22 mouse cellular contexts compared by ENCODE assay signal in genomic region chr4:154590910-154591309, GRCm38 (mm10). TPM values are rescaled to one million over a fixed set of nuclear protein-coding genes. Genes with fewer than 3 reads are reported as not detected.
DNase-seq lines count a peak whose midpoint lies in the region; ATAC-seq lines count a peak whose summit lies in the region.
"Had no signal": no experiment of that assay in that cellular context is flagged by ENCODE, and none has a peak within 500 bp of the region (broad histone marks: within the 10 kb centered on the region; RNA-seq: fewer than 3 reads in every experiment).

No protein-coding gene starts in this region.

- no peak for DNase-seq in forebrain, embryonic 10.5 days (ENCODE audit: extremely low spot score, low spot score)
- DNase-seq in forebrain, embryonic 14.5 days (ENCODE audit: low spot score): no peak
- DNase-seq in midbrain, embryonic 11.5 days (ENCODE audit: low spot score, missing footprints): no peak
- DNase-seq in embryonic facial prominence, embryonic 14.5 days (ENCODE audit: low spot score): no peak
- no peak for DNase-seq in testis, postnatal 14 days (ENCODE audit: low spot score)
- DNase-seq: adrenal gland, postnatal 10 days; cerebellum, adult 11-12 months; cerebellum, adult 9-10 months; cerebellum, postnatal 25 days; gastrocnemius, adult 2 months; gastrocnemius, postnatal 25 days; heart, postnatal 10 days; heart, postnatal 4 days had no signal

- ATAC-seq in forebrain, embryonic 14.5 days: no peak
- ATAC-seq in midbrain, embryonic 11.5 days (ENCODE audit: low FRiP score): peak; percentile 40; the same call in 1 of the 2 replicates
- no peak for ATAC-seq in midbrain, embryonic 15.5 days (replicated peaks)
- ATAC-seq in embryonic facial prominence, embryonic 14.5 days (ENCODE audit: low read depth): 0 out of 2 replicates have a peak, but pooled peaks have one; percentile 34
- 0 out of 2 replicates have a peak, but pooled peaks have one; percentile 22 for ATAC-seq in midbrain, embryonic 16.5 days
- ATAC-seq in monocyte, adult 5-6 weeks (replicated peaks; ENCODE audit: insufficient number of reproducible peaks, low FRiP score, low TSS enrichment, poor library complexity, severe bottlenecking): no peak
- ATAC-seq: hindbrain, embryonic 16.5 days; inflammation-experienced regulatory T-cells, adult 6 months had no signal

- no peaks in the 10 kb centered on the region for H3K36me3 ChIP-seq in forebrain, embryonic 10.5 days (replicated peaks)
- H3K36me3 ChIP-seq in forebrain, embryonic 14.5 days (ENCODE audit: control insufficient read depth, insufficient read depth, low read length): no peaks in the 10 kb centered on the region
- H3K36me3 ChIP-seq in midbrain, embryonic 11.5 days (ENCODE audit: control insufficient read depth, insufficient read depth, low read length): no peaks in the 10 kb centered on the region
- H3K36me3 ChIP-seq in midbrain, embryonic 15.5 days (replicated peaks): no peaks in the 10 kb centered on the region
- no peaks in the 10 kb centered on the region for H3K36me3 ChIP-seq in embryonic facial prominence, embryonic 14.5 days (ENCODE audit: control insufficient read depth, insufficient read depth, low read length)
- H3K36me3 ChIP-seq in midbrain, embryonic 16.5 days (ENCODE audit: control insufficient read depth, insufficient read depth, low read length): no peaks in the 10 kb centered on the region
- H3K36me3 ChIP-seq: embryonic facial prominence, embryonic 12.5 days; hindbrain, embryonic 12.5 days had no signal

- H3K9ac ChIP-seq in forebrain, embryonic 14.5 days (ENCODE audit: low read length): no peak overlapping the region
- no peak overlapping the region for H3K9ac ChIP-seq in midbrain, embryonic 11.5 days (ENCODE audit: low read length)
- H3K9ac ChIP-seq in midbrain, embryonic 15.5 days: no peak overlapping the region
- H3K9ac ChIP-seq in embryonic facial prominence, embryonic 14.5 days (ENCODE audit: low read depth, low read length): no peak overlapping the region
- no peak overlapping the region for H3K9ac ChIP-seq in midbrain, embryonic 16.5 days (ENCODE audit: low read depth, low read length)
- H3K9ac ChIP-seq: embryonic facial prominence, embryonic 12.5 days; hindbrain, embryonic 12.5 days had no signal

- H3K4me1 ChIP-seq in forebrain, embryonic 10.5 days: peaks cover 100% of the 10 kb centered on the region
- H3K4me1 ChIP-seq in forebrain, embryonic 14.5 days (ENCODE audit: control insufficient read depth, insufficient read depth, low read length): peaks cover 58% of the 10 kb centered on the region
- H3K4me1 ChIP-seq in midbrain, embryonic 11.5 days (ENCODE audit: control insufficient read depth, insufficient read depth, low read length): peaks cover 70% of the 10 kb centered on the region
- peaks cover 25% of the 10 kb centered on the region for H3K4me1 ChIP-seq in midbrain, embryonic 15.5 days
- peaks cover 21% of the 10 kb centered on the region for H3K4me1 ChIP-seq in embryonic facial prominence, embryonic 14.5 days (ENCODE audit: control insufficient read depth, insufficient read depth, low read length)
- H3K4me1 ChIP-seq in midbrain, embryonic 16.5 days (ENCODE audit: control insufficient read depth, insufficient read depth, low read length): peaks cover 7% of the 10 kb centered on the region; the same call in 1 of the 2 replicates

- peak overlapping the region; percentile 88 for H3K27ac ChIP-seq in forebrain, embryonic 10.5 days
- H3K27ac ChIP-seq in forebrain, embryonic 14.5 days (ENCODE audit: low read depth, low read length): no peak overlapping the region
- no peak overlapping the region for H3K27ac ChIP-seq in midbrain, embryonic 11.5 days (ENCODE audit: low read depth, low read length)
- H3K27ac ChIP-seq in midbrain, embryonic 15.5 days: no peak overlapping the region
- no peak overlapping the region for H3K27ac ChIP-seq in embryonic facial prominence, embryonic 14.5 days (replicated peaks; ENCODE audit: low read depth, low read length)
- no peak overlapping the region for H3K27ac ChIP-seq in midbrain, embryonic 16.5 days (ENCODE audit: low read length)
- H3K27ac ChIP-seq: embryonic facial prominence, embryonic 12.5 days; gastrocnemius, adult 2 months; hindbrain, embryonic 12.5 days had no signal

- peaks cover 60% of the 10 kb centered on the region for H3K27me3 ChIP-seq in forebrain, embryonic 10.5 days (ENCODE audit: poor library complexity, severe bottlenecking)
- no peaks in the 10 kb centered on the region for H3K27me3 ChIP-seq in forebrain, embryonic 14.5 days (replicated peaks; ENCODE audit: control insufficient read depth, insufficient read depth, low read length)
- peaks cover 23% of the 10 kb centered on the region for H3K27me3 ChIP-seq in midbrain, embryonic 11.5 days (ENCODE audit: control insufficient read depth, insufficient read depth, low read length)
- H3K27me3 ChIP-seq in midbrain, embryonic 15.5 days (replicated peaks): 0 out of 2 replicates have a peak, but pooled peaks cover 4% of the 10 kb centered on the region
- peaks cover 6% of the 10 kb centered on the region; the same call in 1 of the 2 replicates for H3K27me3 ChIP-seq in embryonic facial prominence, embryonic 14.5 days (replicated peaks; ENCODE audit: control insufficient read depth, insufficient read depth, low read length)
- H3K27me3 ChIP-seq in midbrain, embryonic 16.5 days (ENCODE audit: control insufficient read depth, insufficient read depth, low read depth, low read length): no peaks in the 10 kb centered on the region

- H3K4me2 ChIP-seq in forebrain, embryonic 14.5 days (ENCODE audit: low read length): no peak overlapping the region
- no peak overlapping the region for H3K4me2 ChIP-seq in midbrain, embryonic 11.5 days
- H3K4me2 ChIP-seq in midbrain, embryonic 15.5 days: no peak overlapping the region
- H3K4me2 ChIP-seq in embryonic facial prominence, embryonic 14.5 days (ENCODE audit: low read depth, low read length): no peak overlapping the region
- no peak overlapping the region for H3K4me2 ChIP-seq in midbrain, embryonic 16.5 days (ENCODE audit: low read length)
- H3K4me2 ChIP-seq: embryonic facial prominence, embryonic 12.5 days; hindbrain, embryonic 12.5 days had no signal

- 64% methylated on average over 11 of the region's 11 CpGs for WGBS in forebrain, embryonic 10.5 days
- 38% methylated on average over 10 of the region's 11 CpGs for WGBS in forebrain, embryonic 14.5 days
- 31% methylated on average over 11 of the region's 11 CpGs for WGBS in midbrain, embryonic 11.5 days
- 32% methylated on average over 10 of the region's 11 CpGs for WGBS in midbrain, embryonic 15.5 days
- 38% methylated on average over 9 of the region's 11 CpGs for WGBS in embryonic facial prominence, embryonic 14.5 days
- 28% methylated on average over 11 of the region's 11 CpGs for WGBS in midbrain, embryonic 16.5 days

- no peaks in the 10 kb centered on the region for H3K9me3 ChIP-seq in forebrain, embryonic 10.5 days
- no peaks in the 10 kb centered on the region for H3K9me3 ChIP-seq in forebrain, embryonic 14.5 days (replicated peaks; ENCODE audit: control insufficient read depth, low read length)
- H3K9me3 ChIP-seq in midbrain, embryonic 11.5 days (ENCODE audit: control insufficient read depth, low read length): no peaks in the 10 kb centered on the region
- H3K9me3 ChIP-seq in midbrain, embryonic 15.5 days: no peaks in the 10 kb centered on the region
- H3K9me3 ChIP-seq in embryonic facial prominence, embryonic 14.5 days (ENCODE audit: control insufficient read depth, low read length): no peaks in the 10 kb centered on the region
- no peaks in the 10 kb centered on the region for H3K9me3 ChIP-seq in midbrain, embryonic 16.5 days (replicated peaks; ENCODE audit: control insufficient read depth, low read length, poor library complexity, severe bottlenecking)
- H3K9me3 ChIP-seq: embryonic facial prominence, embryonic 12.5 days; hindbrain, embryonic 12.5 days had no signal

- H3K4me3 ChIP-seq in forebrain, embryonic 10.5 days: no peak overlapping the region
- H3K4me3 ChIP-seq in forebrain, embryonic 14.5 days (ENCODE audit: low read depth, low read length): no peak overlapping the region
- no peak overlapping the region for H3K4me3 ChIP-seq in midbrain, embryonic 11.5 days (ENCODE audit: low read depth, low read length)
- no peak overlapping the region for H3K4me3 ChIP-seq in midbrain, embryonic 15.5 days
- H3K4me3 ChIP-seq in embryonic facial prominence, embryonic 14.5 days (ENCODE audit: low read depth, low read length): no peak overlapping the region
- H3K4me3 ChIP-seq in midbrain, embryonic 16.5 days (ENCODE audit: low read depth, low read length): no peak overlapping the region
- H3K4me3 ChIP-seq: embryonic facial prominence, embryonic 12.5 days; gastrocnemius, adult 2 months; hindbrain, embryonic 12.5 days had no signal

RNA-seq across cellular contexts. Expression of gene Prdm16, which starts 45.8 kb away (rescaled TPM):
- polyA plus RNA-seq in forebrain, embryonic 10.5 days (2016; fragmentation: Nextera tagmentation; extraction: Ambion mirVana): 40.1 and 43.1 TPM in 2 replicates
- 20.6 and 25.0 TPM in 2 replicates for polyA plus RNA-seq in forebrain, embryonic 14.5 days (2014; fragmentation: Nextera tagmentation; extraction: Ambion mirVana)
- 6.6 and 8.0 TPM in 2 replicates for polyA plus RNA-seq in midbrain, embryonic 11.5 days (2014; fragmentation: Nextera tagmentation; extraction: Ambion mirVana)
- polyA plus RNA-seq in midbrain, embryonic 15.5 days (2015; fragmentation: Nextera tagmentation; extraction: Ambion mirVana): 11.2 and 11.5 TPM in 2 replicates
- 12.7 and 17.2 TPM in 2 replicates for polyA plus RNA-seq in embryonic facial prominence, embryonic 14.5 days (2014; fragmentation: Nextera tagmentation; extraction: Ambion mirVana)
- 11.8 and 13.1 TPM in 2 replicates for polyA plus RNA-seq in midbrain, embryonic 16.5 days (2015; fragmentation: Nextera tagmentation; extraction: Ambion mirVana)
- 0.19 to 0.87 TPM (median 0.43 TPM) in 3 replicates for total RNA-seq in monocyte, adult 5-6 weeks (2017)
- total RNA-seq: MEL had no signal
- polyA plus RNA-seq: C2C12 had no signal

Comparison
In these comparisons a context has a peak if more than half of its experiments do, and no peak if none do; other contexts are left out.
1. ATAC-seq: peak in midbrain, embryonic 11.5 days (single experiment), embryonic facial prominence, embryonic 14.5 days (single experiment) and midbrain, embryonic 16.5 days (single experiment); none in forebrain, embryonic 14.5 days (single experiment), midbrain, embryonic 15.5 days (single experiment) and monocyte, adult 5-6 weeks (single experiment).